Mouse (Mus musculus): ENCODE results near the gene Pitx3. TPM values are rescaled to one million over a fixed set of nuclear protein-coding genes. Genes with fewer than 3 reads are reported as not detected.
"Not testable (repeated sequence)": the region's sequence is repeated elsewhere in the genome, so short reads cannot be mapped to it uniquely, and the experiment has no call there.

Gene Pitx3
- total RNA-seq, 2 experiments from 2014 or later: 12.9 to 21.9 TPM

- peak; percentile 81 for DNase-seq
- intact Hi-C loops (cut with DNase I; ENCODE audit: low total_unique reads): loop anchor here (2.0 kb wide), 1 partner anchor 117 kb away; no protein-coding TSS in a partner anchor
Measured at GRCm38 (mm10) chr19:46135789-46136638, 12.1 kb downstream of the Pitx3 start.

- intact Hi-C loops (cut with DNase I; ENCODE audit: low total_unique reads): loop anchor here (2.0 kb wide), 1 partner anchor 118 kb away; no protein-coding TSS in a partner anchor
- DNase-seq: peak; percentile 90
Measured at GRCm38 (mm10) chr19:46135297-46135696, 12.8 kb downstream of the Pitx3 start.

GRCm38 (mm10) chr19:46132577-46132976 is 15.5 kb downstream of the Pitx3 start:
- intact Hi-C loops (cut with DNase I; ENCODE audit: low total_unique reads): no loop called here
- no peak for DNase-seq

GRCm38 (mm10) chr19:46131694-46132525 is 16.2 kb downstream of the Pitx3 start, which contains the start of gene Elovl3:
TSS of gene Elovl3 (plus strand) at chr19:46131897.
- intact Hi-C loops (cut with DNase I; ENCODE audit: low total_unique reads): no loop called here
- peak; percentile 38 for DNase-seq

- intact Hi-C loops (cut with DNase I; ENCODE audit: low total_unique reads): no loop called here
- no peak for DNase-seq
Measured at GRCm38 (mm10) chr19:46131283-46131682, 16.8 kb downstream of the Pitx3 start.

- DNase-seq; intact Hi-C loops (cut with DNase I; ENCODE audit: low total_unique reads): not testable (repeated sequence)
Measured at GRCm38 (mm10) chr19:46129737-46130136, 18.4 kb downstream of the Pitx3 start.

- intact Hi-C loops (cut with DNase I; ENCODE audit: low total_unique reads): no loop called here
Measured at GRCm38 (mm10) chr19:46126301-46126700, 21.8 kb downstream of the Pitx3 start.

GRCm38 (mm10) chr19:46124651-46125050 is 23.5 kb downstream of the Pitx3 start:
- DNase-seq: no peak
- intact Hi-C loops (cut with DNase I; ENCODE audit: low total_unique reads): no loop called here

More at GRCm38 (mm10) chr19:46126301-46126700, 21.8 kb downstream of the Pitx3 start:
- DNase-seq: no peak

GRCm38 (mm10) chr19:46123876-46124275 is 24.2 kb downstream of the Pitx3 start:
- DNase-seq: no peak
- intact Hi-C loops (cut with DNase I; ENCODE audit: low total_unique reads): no loop called here

GRCm38 (mm10) chr19:46120872-46121271 is 27.3 kb downstream of the Pitx3 start:
- intact Hi-C loops (cut with DNase I; ENCODE audit: low total_unique reads): no loop called here
- DNase-seq: no peak

- intact Hi-C loops (cut with DNase I; ENCODE audit: low total_unique reads): no loop called here
- DNase-seq: no peak
Measured at GRCm38 (mm10) chr19:46119458-46119857, 28.7 kb downstream of the Pitx3 start.

GRCm38 (mm10) chr19:46114617-46115016 is 33.5 kb downstream of the Pitx3 start:
- DNase-seq: no peak
- intact Hi-C loops (cut with DNase I; ENCODE audit: low total_unique reads): no loop called here

GRCm38 (mm10) chr19:46110781-46111180 is 37.3 kb downstream of the Pitx3 start:
- DNase-seq: no peak
- intact Hi-C loops (cut with DNase I; ENCODE audit: low total_unique reads): no loop called here

GRCm38 (mm10) chr19:46110214-46110613 is 37.9 kb downstream of the Pitx3 start:
- intact Hi-C loops (cut with DNase I; ENCODE audit: low total_unique reads): no loop called here
- DNase-seq: no peak

GRCm38 (mm10) chr19:46104187-46104557 is 44.0 kb downstream of the Pitx3 start:
- no peak for DNase-seq
- intact Hi-C loops (cut with DNase I; ENCODE audit: low total_unique reads): no loop called here

- intact Hi-C loops (cut with DNase I; ENCODE audit: low total_unique reads): no loop called here
- no peak for DNase-seq
Measured at GRCm38 (mm10) chr19:46103437-46104186, 44.5 kb downstream of the Pitx3 start.

- DNase-seq: no peak
- intact Hi-C loops (cut with DNase I; ENCODE audit: low total_unique reads): no loop called here
Measured at GRCm38 (mm10) chr19:46099561-46099960, 48.6 kb downstream of the Pitx3 start.

- intact Hi-C loops (cut with DNase I; ENCODE audit: low total_unique reads): no loop called here
- no peak for DNase-seq
Measured at GRCm38 (mm10) chr19:46096396-46096795, 51.7 kb downstream of the Pitx3 start.

GRCm38 (mm10) chr19:46095291-46095690 is 52.8 kb downstream of the Pitx3 start:
- intact Hi-C loops (cut with DNase I; ENCODE audit: low total_unique reads): no loop called here
- no peak for DNase-seq

- DNase-seq: no peak
- intact Hi-C loops (cut with DNase I; ENCODE audit: low total_unique reads): no loop called here
Measured at GRCm38 (mm10) chr19:46094144-46094543, 54.0 kb downstream of the Pitx3 start.

Data from gastrocnemius, postnatal 14 days (tissue).